Mouse (Mus musculus): ENCODE measurements around the gene Ppm1j.
"Not testable (repeated sequence)": the region's sequence is repeated elsewhere in the genome, so short reads cannot be mapped to it uniquely, and the experiment has no call there.

The Ppm1j gene

GRCm38 (mm10) chr3:104785284-104785683, 4.4 kb downstream of the Ppm1j start:
- DNase-seq = no peak

GRCm38 (mm10) chr3:104788075-104788474, 7.2 kb downstream of the Ppm1j start, which contains the start of gene Rhoc:
Gene Rhoc, plus strand, starts transcription at chr3:104788375.
- no peak for DNase-seq

- DNase-seq = peak; percentile 51
Measured at GRCm38 (mm10) chr3:104788561-104789311, 7.9 kb downstream of the Ppm1j start.

GRCm38 (mm10) chr3:104789312-104789605, 8.4 kb downstream of the Ppm1j start:
- DNase-seq = no peak

- peak; percentile 18 for DNase-seq
Measured at GRCm38 (mm10) chr3:104789822-104790221, 9.0 kb downstream of the Ppm1j start.

GRCm38 (mm10) chr3:104790401-104790937, 9.6 kb downstream of the Ppm1j start:
- DNase-seq = peak; percentile 71

GRCm38 (mm10) chr3:104791017-104791416, 10.2 kb downstream of the Ppm1j start:
- DNase-seq = no peak

GRCm38 (mm10) chr3:104791671-104792070, 10.8 kb downstream of the Ppm1j start:
- peak; percentile 47 for DNase-seq

GRCm38 (mm10) chr3:104792360-104793270, 11.8 kb downstream of the Ppm1j start:
- peak; percentile 25 for DNase-seq

- peak; percentile 51 for DNase-seq
Measured at GRCm38 (mm10) chr3:104793871-104794828, 13.3 kb downstream of the Ppm1j start.

GRCm38 (mm10) chr3:104794953-104795470, 14.2 kb downstream of the Ppm1j start:
- DNase-seq = no peak

- DNase-seq = no peak
Measured at GRCm38 (mm10) chr3:104795661-104796340, 14.9 kb downstream of the Ppm1j start.

GRCm38 (mm10) chr3:104796430-104797082, 15.7 kb downstream of the Ppm1j start:
- DNase-seq = no peak

- no peak for DNase-seq
Measured at GRCm38 (mm10) chr3:104800681-104801080, 19.8 kb downstream of the Ppm1j start.

GRCm38 (mm10) chr3:104801481-104801880, 20.6 kb downstream of the Ppm1j start:
- no peak for DNase-seq

GRCm38 (mm10) chr3:104804312-104804711, 23.5 kb downstream of the Ppm1j start:
- DNase-seq = no peak

GRCm38 (mm10) chr3:104805539-104805938, 24.7 kb downstream of the Ppm1j start:
- no peak for DNase-seq

- no peak for DNase-seq
Measured at GRCm38 (mm10) chr3:104811752-104812151, 30.9 kb downstream of the Ppm1j start.

- DNase-seq = no peak
Measured at GRCm38 (mm10) chr3:104812254-104812653, 31.4 kb downstream of the Ppm1j start.

GRCm38 (mm10) chr3:104813227-104813626, 32.4 kb downstream of the Ppm1j start:
- DNase-seq = not testable (repeated sequence)

- no peak for DNase-seq
Measured at GRCm38 (mm10) chr3:104814746-104815145, 33.9 kb downstream of the Ppm1j start.
